Mouse (Mus musculus) right cerebral cortex, postnatal 10 days (tissue): ENCODE measurements at regions not wholly inside any gene's neighbourhood (a gene's known extent, or its start where the extent isn't known, plus 50 kb on each side); places are given as distances from the start of the nearest gene placed in this dataset.

ENCODE experiments used
- DNase-seq, 2 experiments: peaks; one replicate each; pipeline ENCODE4 v3.0.0; 2021; ENCODE audit warnings: low spot score in 2 of 2

DNA sequence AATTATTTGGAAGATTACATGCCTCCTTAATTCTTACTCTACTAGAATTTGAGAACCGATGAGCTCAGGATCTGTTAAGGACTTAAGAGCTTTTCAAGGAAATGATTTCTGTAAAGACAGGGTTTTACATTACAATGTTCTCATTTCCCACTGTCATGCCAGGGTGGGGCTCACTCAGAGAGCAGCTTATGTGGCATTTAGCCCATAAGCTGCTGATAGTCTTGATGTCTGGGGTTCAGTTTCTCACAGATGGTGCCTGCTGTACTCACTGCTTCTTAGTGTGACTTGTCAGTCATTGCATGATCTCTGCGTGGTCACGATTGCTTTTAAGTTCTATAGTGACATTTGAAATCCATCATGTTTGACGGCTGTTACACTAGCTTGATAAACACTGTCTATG lies 484.8 kb downstream of the Pcdh17 start:
- no peak for DNase-seq

DNA sequence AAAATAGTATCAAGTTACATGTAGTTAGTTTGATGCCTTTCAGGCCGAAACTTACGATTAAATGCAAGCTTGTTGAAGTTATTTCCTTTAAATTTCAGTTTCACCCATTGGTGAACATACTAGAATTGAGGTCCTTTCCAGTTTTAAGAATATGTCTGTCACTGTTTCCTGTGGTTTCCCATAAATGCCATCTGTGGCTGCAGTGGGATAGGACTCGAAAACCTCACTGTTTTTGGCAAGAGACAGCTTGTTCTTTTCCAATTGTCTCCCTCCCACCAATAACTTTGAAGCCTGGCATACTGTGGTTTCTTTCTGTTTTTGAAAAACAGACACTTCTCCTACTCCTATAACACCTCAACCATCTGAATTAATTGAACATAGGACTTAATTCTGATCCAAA lies 490.7 kb downstream of the Pcdh17 start:
- DNase-seq = no peak

DNA sequence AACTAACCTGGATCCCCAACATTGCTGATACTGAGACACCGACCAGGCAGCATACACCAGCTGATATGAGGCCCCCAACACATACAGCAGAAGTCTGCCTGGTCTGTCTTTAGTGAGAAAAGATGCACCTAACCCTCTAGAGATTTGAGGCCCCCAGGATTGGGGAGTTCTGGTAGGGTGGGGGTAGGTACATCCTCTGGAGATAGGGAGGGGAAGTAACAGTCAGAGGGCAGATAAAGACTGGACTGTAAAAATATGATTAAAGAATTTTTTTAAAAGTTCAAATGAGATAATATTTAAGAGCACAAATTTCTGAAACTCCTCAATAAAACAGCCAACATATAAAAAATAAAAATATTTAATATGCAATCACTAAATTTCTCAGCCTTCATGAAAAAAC lies 511.9 kb downstream of the Pcdh17 start:
- DNase-seq = no peak

DNA sequence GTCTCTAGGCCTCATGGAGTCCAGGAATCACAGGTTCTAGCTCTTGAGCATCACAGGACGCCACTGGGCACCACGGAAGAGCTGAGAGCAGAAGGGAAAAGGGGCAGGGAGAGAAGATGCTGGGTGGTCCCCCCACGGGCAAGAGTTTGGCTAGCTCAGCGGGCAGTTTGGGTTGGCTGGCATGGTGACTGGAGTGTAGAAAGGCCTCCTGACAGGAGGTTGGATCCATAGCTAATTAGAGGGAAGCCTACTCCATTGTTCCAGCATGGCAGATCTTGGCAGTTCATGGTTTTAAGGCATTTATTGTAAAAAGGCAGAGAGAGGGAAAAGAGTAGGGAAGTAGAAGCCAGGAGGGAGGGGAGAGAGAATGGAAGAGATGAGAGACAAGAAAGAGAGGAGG lies 544.4 kb downstream of the Pcdh17 start:
- peak in 1 of 2 experiments; percentile 21 for DNase-seq

DNA sequence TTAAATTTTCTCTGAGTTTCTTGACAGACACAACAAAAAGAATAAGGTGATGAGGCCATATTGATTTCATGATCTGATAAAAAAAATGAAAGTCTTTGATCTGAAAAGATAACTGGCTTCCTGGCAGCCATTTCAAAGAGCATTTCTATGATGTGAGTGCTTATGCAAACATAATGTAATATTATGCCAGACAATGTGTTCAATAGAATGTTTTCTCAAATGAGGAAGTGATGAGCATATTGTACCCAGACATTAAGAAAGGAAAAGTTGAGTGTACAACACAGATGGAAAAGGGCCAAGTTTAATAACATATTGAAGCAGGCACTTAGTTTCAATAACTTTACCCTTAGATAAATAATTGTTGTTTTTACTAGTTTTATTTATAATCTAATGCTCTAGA lies 569.0 kb downstream of the Pcdh17 start:
- DNase-seq = no peak
